Mouse (Mus musculus): ENCODE measurements around the gene Cnksr3. TPM values are rescaled to one million over a fixed set of nuclear protein-coding genes. Genes with fewer than 3 reads are reported as not detected.

Cnksr3 gene
- polyA plus RNA-seq (2012; rRNA removed), result 4.5 and 5.9 TPM in 2 replicates

DNA sequence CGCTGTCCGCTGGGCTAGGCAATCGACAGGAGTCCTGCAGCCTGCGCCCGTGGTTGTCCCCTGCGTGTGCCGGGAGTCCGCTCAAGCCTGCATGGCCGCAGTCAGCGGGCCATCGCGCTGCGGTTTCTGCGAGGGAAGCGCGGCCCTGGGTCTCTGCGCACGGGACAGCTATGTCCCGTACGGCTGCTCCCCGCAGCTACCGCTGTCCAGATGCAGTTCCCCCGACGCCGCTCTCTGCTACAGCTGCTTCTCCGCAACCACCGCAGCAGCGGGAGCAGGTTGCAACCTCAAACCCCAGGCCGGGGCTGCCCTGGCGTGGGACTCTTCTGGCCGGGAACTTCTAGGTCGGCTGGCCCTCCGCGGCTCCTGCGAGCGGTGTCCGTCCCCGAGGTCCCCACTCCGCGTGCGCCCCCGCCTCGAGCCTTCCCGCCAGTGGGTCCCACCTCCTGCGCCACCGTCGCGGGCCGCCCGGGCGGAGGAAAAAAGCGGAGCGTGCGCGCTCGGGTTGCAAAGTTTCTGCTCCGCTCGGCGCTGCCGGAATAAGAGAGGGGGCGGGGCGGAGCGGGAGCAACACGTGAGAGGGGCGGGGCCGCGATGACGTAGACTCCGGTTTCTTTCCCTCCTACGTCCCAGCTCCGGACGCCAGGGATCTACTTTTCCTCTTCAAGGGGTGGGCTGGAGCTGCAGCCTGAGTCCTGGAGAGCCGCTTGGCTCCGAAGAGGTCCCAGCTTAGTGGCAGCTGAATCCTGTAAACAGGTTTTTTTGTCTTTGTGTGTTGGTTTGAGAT is at the start of gene Cnksr3:
Gene Cnksr3 (minus strand): TSS at position 542 of the 787 bp plus-strand sequence.

Other genes with a start within 250 kb of the Cnksr3 start
- 1.1 and 1.2 TPM in 2 replicates for gene Ipcef1, start 159.8 kb downstream of the Cnksr3 start, polyA plus RNA-seq (2012; rRNA removed)

All from central nervous system, embryonic 14 days (tissue).